Mouse (Mus musculus) hindbrain, embryonic 15.5 days (tissue): ENCODE measurements around the gene Gm21983. TPM values are rescaled to one million over a fixed set of nuclear protein-coding genes. Genes with fewer than 3 reads are reported as not detected.

ENCODE experiments used
- ATAC-seq: fragments of 200-750 bp; cut with Nextera tagmentation; 2 replicates; pipeline ENCODE4 v1.8.0; 2017; ENCODE audit warnings: low read depth, moderate number of reproducible peaks, moderate TSS enrichment; ENCODE audit not compliant: low FRiP score
- H3K27ac ChIP-seq: fragments of 300-500 bp; sonication (generic); replicated peaks from 2 replicates; pipeline ENCODE4 v1.5.1; 2015; ENCODE audit warnings: mild to moderate bottlenecking, inconsistent platforms
- H3K27me3 ChIP-seq: fragments of 300-500 bp; sonication (generic); 2 replicates; pipeline ENCODE4 v1.6.1; 2015; ENCODE audit warnings: control low read depth, inconsistent platforms
- H3K36me3 ChIP-seq: fragments of 300-500 bp; sonication (generic); 2 replicates; pipeline ENCODE4 v1.6.1; 2015; ENCODE audit warnings: control low read depth, inconsistent platforms
- H3K4me1 ChIP-seq: fragments of 300-500 bp; sonication (generic); replicated peaks from 2 replicates; pipeline ENCODE4 v1.6.1; 2015; ENCODE audit warnings: control low read depth, inconsistent platforms
- H3K4me2 ChIP-seq: fragments of 300-500 bp; sonication (generic); 2 replicates; pipeline ENCODE4 v1.6.1; 2015; ENCODE audit warnings: moderate library complexity, mild to moderate bottlenecking, inconsistent platforms
- H3K4me3 ChIP-seq: fragments of 300-500 bp; sonication (generic); 2 replicates; pipeline ENCODE4 v1.5.1; 2015; ENCODE audit warnings: mild to moderate bottlenecking, inconsistent platforms
- H3K9ac ChIP-seq: fragments of 300-500 bp; sonication (generic); 2 replicates; pipeline ENCODE4 v1.6.1; 2015; ENCODE audit warnings: inconsistent platforms
- H3K9me3 ChIP-seq: fragments of 300-500 bp; sonication (generic); 2 replicates; pipeline ENCODE4 v1.6.1; 2016; ENCODE audit warnings: control low read depth, inconsistent platforms
- WGBS: fragments of 180-500 bp; shearing (Covaris S2); methylation state at CpG from one replicate; pipeline ENCODE4 v1.1.7; 2015; 5-methylcytosine and 5-hydroxymethylcytosine counted together
- polyA plus RNA-seq: library from polyadenylated mRNA; unstranded; fragments of >200 nt; fragmentation: Nextera tagmentation; extraction: Ambion mirVana; gene quantifications from 2 replicates; pipeline ENCODE4 v1.2.1, GENCODE M21; 2015

The Gm21983 gene
- polyA plus RNA-seq, 1 experiment from 2014 or later: 0.39 TPM

- peaks cover 58% of the 10 kb centered on the region for H3K4me1 ChIP-seq
- 1% methylated on average over 8 of the region's 8 CpGs for WGBS
- peak overlapping the region; percentile 81 for H3K9ac ChIP-seq
- H3K4me3 ChIP-seq: peak overlapping the region; percentile 78
- peak overlapping the region; percentile 98 for H3K27ac ChIP-seq
- no peaks in the 10 kb centered on the region for H3K27me3 ChIP-seq
- no peak; the same call in 1 of the 2 replicates for ATAC-seq
- peak overlapping the region; percentile 76 for H3K4me2 ChIP-seq
- H3K36me3 ChIP-seq: peaks cover 9% of the 10 kb centered on the region; the same call in 1 of the 2 replicates
- H3K9me3 ChIP-seq: no peaks in the 10 kb centered on the region
These were observed 15.2 kb downstream of the Gm21983 start for GRCm38 (mm10) chr7:27165696-27166095.

- peak overlapping the region; percentile 98 for H3K27ac ChIP-seq
- peak overlapping the region; percentile 78 for H3K4me3 ChIP-seq
- peak overlapping the region; percentile 81 for H3K9ac ChIP-seq
- no peaks in the 10 kb centered on the region for H3K9me3 ChIP-seq
- peak; percentile 6; the same call in 1 of the 2 replicates for ATAC-seq
- H3K4me1 ChIP-seq: peaks cover 63% of the 10 kb centered on the region
- H3K4me2 ChIP-seq: peak overlapping the region; percentile 76
- H3K27me3 ChIP-seq: no peaks in the 10 kb centered on the region
- 65% methylated on average over 23 of the region's 23 CpGs for WGBS
- peaks cover 9% of the 10 kb centered on the region; the same call in 1 of the 2 replicates for H3K36me3 ChIP-seq
These were observed 15.8 kb downstream of the Gm21983 start for GRCm38 (mm10) chr7:27165007-27165655.

DNA sequence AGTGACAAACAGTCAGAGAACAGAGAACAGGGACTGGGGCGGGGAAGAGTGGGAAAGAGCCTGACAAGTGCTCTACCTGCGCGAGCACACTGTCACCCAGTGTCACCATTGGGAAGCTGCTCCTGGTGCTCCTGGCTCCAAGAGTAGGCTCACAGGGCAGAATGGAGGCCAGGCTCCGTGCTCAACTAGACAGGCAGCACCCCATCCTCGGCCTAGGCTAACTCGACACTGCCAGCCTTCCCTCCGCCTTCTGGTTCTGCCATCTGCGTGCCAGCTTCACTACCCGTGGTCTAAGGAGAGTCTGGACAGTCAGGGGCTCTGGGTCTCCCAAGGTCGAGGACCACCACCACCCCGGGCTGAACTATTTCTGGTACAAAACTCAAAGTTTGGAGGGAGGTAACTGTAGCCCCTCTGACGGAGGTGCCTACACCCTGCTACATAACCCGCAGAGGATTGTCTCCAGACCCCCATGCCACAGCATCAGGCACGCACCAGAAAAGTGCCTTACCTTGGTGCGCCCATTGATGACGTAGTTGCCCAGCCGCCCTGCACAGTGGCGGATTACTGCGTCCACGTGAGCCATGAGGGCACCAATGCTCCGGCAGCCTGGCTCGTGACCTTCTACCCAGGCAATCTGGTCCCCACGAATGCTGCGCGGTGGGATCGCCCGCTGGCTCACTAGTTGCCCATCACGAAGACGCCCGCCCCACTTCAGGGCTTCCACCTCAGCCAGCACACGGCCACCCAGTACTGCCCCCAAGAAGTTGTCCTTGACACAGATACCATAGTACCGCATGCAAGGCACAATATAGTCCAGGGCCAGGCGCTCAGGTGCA is 16.6 kb downstream of the Gm21983 start:
- no peak for ATAC-seq
- Histone ChIP-seq H3K9ac (peak overlapping the region; percentile 32; the same call in 1 of the 2 replicates), H3K4me2 (peak overlapping the region; percentile 76), H3K27ac (no peak overlapping the region), H3K9me3 (no peaks in the 10 kb centered on the region), H3K4me1 (peaks cover 68% of the 10 kb centered on the region), H3K27me3 (no peaks in the 10 kb centered on the region), H3K4me3 (peak overlapping the region; percentile 78), H3K36me3 (peaks cover 13% of the 10 kb centered on the region)
- WGBS: 78% methylated on average over 33 of the region's 33 CpGs

- Histone ChIP-seq H3K9me3 (no peaks in the 10 kb centered on the region), H3K27ac (no peak overlapping the region), H3K4me2 (peak overlapping the region; percentile 76), H3K4me3 (peak overlapping the region; percentile 78), H3K4me1 (peaks cover 68% of the 10 kb centered on the region), H3K9ac (peak overlapping the region; percentile 39), H3K36me3 (peaks cover 22% of the 10 kb centered on the region), H3K27me3 (no peaks in the 10 kb centered on the region)
- WGBS: 87% methylated on average over 5 of the region's 5 CpGs
- ATAC-seq: no peak
These were observed 17.5 kb downstream of the Gm21983 start for GRCm38 (mm10) chr7:27163450-27163805.

DNA sequence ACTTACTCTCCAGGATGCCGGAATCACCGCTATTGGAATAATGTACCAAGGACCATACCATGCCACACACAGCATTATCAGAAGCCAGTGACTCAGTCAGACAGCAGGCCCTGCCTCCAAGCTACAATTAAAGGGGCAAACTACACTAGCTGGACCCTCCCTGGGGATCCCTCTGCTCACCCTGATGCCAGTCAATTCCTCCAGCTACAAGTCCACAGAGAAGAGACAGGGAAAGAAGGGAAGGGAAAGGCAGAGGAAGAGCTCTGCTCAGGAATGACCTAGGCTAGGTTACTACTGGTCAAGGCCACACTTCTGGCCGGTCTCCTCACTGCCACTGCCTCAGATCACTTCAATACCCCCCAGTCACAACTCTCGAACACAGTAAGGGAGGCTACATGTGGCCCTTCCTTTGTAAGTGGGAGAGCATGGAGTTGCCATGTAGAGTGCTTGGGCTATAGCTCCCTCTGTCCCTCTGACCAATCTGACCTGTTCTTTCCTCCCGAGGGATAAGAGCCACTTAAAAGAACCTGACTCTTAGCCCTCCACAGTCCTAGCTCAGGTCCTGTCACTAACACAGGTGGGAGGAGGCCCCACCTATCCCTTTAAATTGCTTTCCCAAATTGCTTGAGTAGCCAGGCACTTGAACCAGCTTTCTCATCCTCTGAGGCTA is 18.0 kb downstream of the Gm21983 start:
- WGBS: 88% methylated on average over 5 of the region's 5 CpGs
- peak overlapping the region; percentile 78; the same call in 1 of the 2 replicates for H3K4me3 ChIP-seq

DNA sequence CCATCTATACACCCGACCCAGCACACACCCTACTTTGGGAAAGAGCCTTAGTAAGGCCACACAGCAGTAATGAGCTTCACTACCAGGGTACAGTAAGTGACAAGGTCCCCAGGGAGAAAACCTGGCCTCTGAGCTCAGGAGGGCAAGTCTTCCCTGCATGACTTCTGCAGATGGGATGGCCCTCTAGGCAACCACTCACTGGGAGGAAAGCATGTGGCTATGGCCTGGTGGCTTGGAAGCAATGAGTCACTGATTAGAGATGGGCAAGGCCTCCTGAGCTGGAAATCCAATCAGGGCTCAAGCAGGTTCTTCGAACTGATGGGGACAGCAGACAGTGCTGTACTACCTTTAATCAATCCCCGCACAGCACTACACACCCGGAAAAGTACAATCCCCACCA is 19.1 kb downstream of the Gm21983 start:
- H3K9me3 ChIP-seq: no peaks in the 10 kb centered on the region
- peaks cover 61% of the 10 kb centered on the region for H3K4me1 ChIP-seq
- no peak for ATAC-seq
- no peaks in the 10 kb centered on the region for H3K27me3 ChIP-seq
- H3K9ac ChIP-seq: no peak overlapping the region
- 84% methylated on average over 4 of the region's 4 CpGs for WGBS
- no peak overlapping the region for H3K4me2 ChIP-seq
- H3K36me3 ChIP-seq: peaks cover 35% of the 10 kb centered on the region
- H3K27ac ChIP-seq: no peak overlapping the region
- H3K4me3 ChIP-seq: no peak overlapping the region

More for the DNA sequence above, 18.0 kb downstream of the Gm21983 start:
- H3K9ac ChIP-seq: peak overlapping the region; percentile 39
- H3K36me3 ChIP-seq: peaks cover 27% of the 10 kb centered on the region
- ATAC-seq: no peak
- no peak overlapping the region for H3K27ac ChIP-seq
- peak overlapping the region; percentile 76 for H3K4me2 ChIP-seq
- peaks cover 68% of the 10 kb centered on the region for H3K4me1 ChIP-seq
- no peaks in the 10 kb centered on the region for H3K27me3 ChIP-seq
- no peaks in the 10 kb centered on the region for H3K9me3 ChIP-seq

- Histone ChIP-seq H3K36me3 (peaks cover 35% of the 10 kb centered on the region), H3K27ac (no peak overlapping the region), H3K4me2 (no peak overlapping the region), H3K9ac (no peak overlapping the region), H3K9me3 (no peaks in the 10 kb centered on the region), H3K4me3 (no peak overlapping the region), H3K27me3 (no peaks in the 10 kb centered on the region), H3K4me1 (peaks cover 61% of the 10 kb centered on the region)
- no peak for ATAC-seq
- WGBS: 85% methylated on average over 3 of the region's 3 CpGs
These were observed 20.0 kb downstream of the Gm21983 start for GRCm38 (mm10) chr7:27160921-27161320.

DNA sequence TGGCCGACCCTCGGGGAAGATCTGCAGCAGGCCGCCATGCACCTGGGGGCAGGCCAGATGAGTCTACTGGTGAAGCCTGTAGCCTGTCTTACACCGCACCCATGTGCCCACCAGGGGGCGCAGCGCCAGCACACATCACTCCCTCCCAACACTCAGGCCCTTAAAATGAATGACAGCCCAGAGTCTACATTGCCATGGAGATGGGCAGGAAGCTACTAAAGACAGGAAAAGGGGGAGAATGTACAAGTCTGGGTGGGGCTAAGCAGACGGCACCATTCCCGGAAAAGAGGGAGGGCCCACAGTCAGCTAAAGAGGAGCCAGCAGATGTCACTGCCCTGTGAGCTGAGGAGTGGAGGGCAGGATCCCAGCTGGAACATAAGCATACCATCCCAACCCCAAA is 21.0 kb downstream of the Gm21983 start:
- peak; percentile 86 for ATAC-seq
- H3K4me2 ChIP-seq: 0 out of 2 replicates have a peak overlapping the region, but pooled peaks have one; percentile 6
- H3K4me1 ChIP-seq: peaks cover 52% of the 10 kb centered on the region
- H3K27ac ChIP-seq: peak overlapping the region; percentile 19; the same call in 1 of the 2 replicates
- no peaks in the 10 kb centered on the region for H3K9me3 ChIP-seq
- H3K4me3 ChIP-seq: no peak overlapping the region
- H3K36me3 ChIP-seq: peaks cover 35% of the 10 kb centered on the region
- H3K27me3 ChIP-seq: no peaks in the 10 kb centered on the region
- H3K9ac ChIP-seq: no peak overlapping the region
- WGBS: 18% methylated on average over 8 of the region's 8 CpGs

DNA sequence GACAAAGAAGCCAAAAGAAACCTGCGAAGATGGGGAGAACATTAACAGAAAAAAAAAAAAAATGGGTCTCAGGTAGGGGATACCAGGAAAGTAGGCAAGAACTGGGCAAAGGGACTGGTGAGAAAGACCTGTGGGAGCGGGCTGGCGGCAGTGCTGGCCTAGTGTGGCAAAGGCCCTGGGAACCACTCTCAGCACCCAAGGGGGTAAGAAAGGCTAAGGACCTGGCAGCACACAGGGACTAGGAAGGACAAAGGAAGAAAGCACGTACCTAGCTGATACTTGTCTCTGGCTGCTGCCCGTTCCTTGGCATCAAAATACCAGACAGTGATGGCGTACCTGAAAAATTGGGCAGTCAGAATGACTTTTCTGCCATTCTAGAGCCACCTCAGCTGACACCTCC is 21.6 kb downstream of the Gm21983 start:
- WGBS: 96% methylated on average over 6 of the region's 6 CpGs
- peaks cover 46% of the 10 kb centered on the region for H3K4me1 ChIP-seq
- H3K9ac ChIP-seq: no peak overlapping the region
- no peak overlapping the region for H3K4me2 ChIP-seq
- peaks cover 32% of the 10 kb centered on the region for H3K36me3 ChIP-seq
- no peaks in the 10 kb centered on the region for H3K27me3 ChIP-seq
- no peak overlapping the region for H3K27ac ChIP-seq
- ATAC-seq: no peak
- no peak overlapping the region for H3K4me3 ChIP-seq
- no peaks in the 10 kb centered on the region for H3K9me3 ChIP-seq

GRCm38 (mm10) chr7:27158171-27158570 is 22.7 kb downstream of the Gm21983 start:
- Histone ChIP-seq H3K4me2 (no peak overlapping the region), H3K9ac (no peak overlapping the region), H3K4me1 (peaks cover 35% of the 10 kb centered on the region), H3K4me3 (no peak overlapping the region), H3K27me3 (no peaks in the 10 kb centered on the region), H3K27ac (no peak overlapping the region), H3K9me3 (no peaks in the 10 kb centered on the region), H3K36me3 (peaks cover 30% of the 10 kb centered on the region)
- WGBS: 95% methylated on average over 9 of the region's 9 CpGs
- ATAC-seq: no peak

DNA sequence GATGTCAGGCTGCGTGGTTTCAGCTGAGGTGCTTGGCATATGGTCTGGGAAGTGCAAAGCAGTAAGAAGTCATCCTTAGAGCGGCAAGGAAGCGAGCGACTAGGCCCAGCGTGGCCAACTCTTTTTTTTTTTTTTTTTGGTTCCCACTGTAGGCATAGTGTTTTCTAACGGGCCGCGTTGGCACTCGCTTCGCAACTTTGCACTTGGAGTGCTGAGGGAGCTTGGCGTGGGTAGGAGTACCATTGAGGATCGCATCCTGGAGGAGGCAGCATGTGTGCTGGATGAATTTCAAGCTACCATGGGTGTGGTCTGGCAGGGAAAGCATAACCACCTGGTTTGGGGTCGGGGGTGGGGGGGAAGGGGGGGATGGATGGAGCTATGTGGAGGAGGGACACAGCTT is 24.9 kb downstream of the Gm21983 start:
- Histone ChIP-seq H3K27me3 (no peaks in the 10 kb centered on the region), H3K9me3 (no peaks in the 10 kb centered on the region)

More for the DNA sequence above, 24.9 kb downstream of the Gm21983 start:
- no peak overlapping the region for H3K4me3 ChIP-seq
- no peak for ATAC-seq
- H3K36me3 ChIP-seq: peaks cover 30% of the 10 kb centered on the region
- H3K27ac ChIP-seq: no peak overlapping the region
- no peak overlapping the region for H3K9ac ChIP-seq
- peaks cover 14% of the 10 kb centered on the region for H3K4me1 ChIP-seq
- H3K4me2 ChIP-seq: no peak overlapping the region
- 82% methylated on average over 13 of the region's 13 CpGs for WGBS
